Mouse (Mus musculus) liver, adult 2 months (tissue): ENCODE data around the gene Fas.

ENCODE experiments used
- CTCF ChIP-seq: fragments of 200-500 bp; IDR thresholded peaks from 2 replicates; pipeline ENCODE4 v1.5.1; 2011; ENCODE audit warnings: low read depth, low read length, control low read depth
- POLR2A ChIP-seq: fragments of 200-500 bp; IDR thresholded peaks from 2 replicates; pipeline ENCODE4 v1.6.1; 2011; ENCODE audit warnings: low read length, control low read depth; ENCODE audit not compliant: insufficient read depth; ENCODE audit errors: extremely low read depth

GRCm38 (mm10) chr19:34251900-34252299 lies 38.6 kb upstream of the Fas start:
- no peak for TF ChIP-seq POLR2A
- no peak for TF ChIP-seq CTCF
